Mouse (Mus musculus): ENCODE data around the gene Ntrk3. TPM values are rescaled to one million over a fixed set of nuclear protein-coding genes. Genes with fewer than 3 reads are reported as not detected.

The Ntrk3 gene
- polyA plus RNA-seq, 1 experiment from 2014 or later: 31.3 TPM

GRCm38 (mm10) chr7:78659846-78660245 lies 78.0 kb downstream of the Ntrk3 start:
- 89% methylated on average over 2 of the region's 2 CpGs for whole genome bisulfite sequencing
- H3K27me3 ChIP-seq: no peaks in the 10 kb centered on the region
- no peak overlapping the region for H3K4me3 ChIP-seq
- no peak overlapping the region for H3K4me2 ChIP-seq (replicated peaks)
- H3K4me1 ChIP-seq: no peaks in the 10 kb centered on the region
- H3K36me3 ChIP-seq: no peaks in the 10 kb centered on the region
- H3K9ac ChIP-seq (replicated peaks): no peak overlapping the region
- ATAC-seq (replicated peaks): no peak
- no peak overlapping the region for H3K27ac ChIP-seq (replicated peaks)
- no peaks in the 10 kb centered on the region for H3K9me3 ChIP-seq

GRCm38 (mm10) chr7:78658026-78658425 lies 79.8 kb downstream of the Ntrk3 start:
- H3K4me3 ChIP-seq: no peak overlapping the region
- H3K9me3 ChIP-seq: no peaks in the 10 kb centered on the region
- H3K9ac ChIP-seq (replicated peaks): no peak overlapping the region
- H3K4me2 ChIP-seq (replicated peaks): no peak overlapping the region
- WGBS: 48% methylated on average over 10 of the region's 10 CpGs
- H3K4me1 ChIP-seq: no peaks in the 10 kb centered on the region
- H3K27ac ChIP-seq (replicated peaks): no peak overlapping the region
- no peak for ATAC-seq (replicated peaks)
- no peaks in the 10 kb centered on the region for H3K36me3 ChIP-seq
- no peaks in the 10 kb centered on the region for H3K27me3 ChIP-seq

- H3K27me3 ChIP-seq: no peaks in the 10 kb centered on the region
- ATAC-seq (replicated peaks): no peak
- no peak overlapping the region for H3K27ac ChIP-seq (replicated peaks)
- no peak overlapping the region for H3K9ac ChIP-seq (replicated peaks)
- no peaks in the 10 kb centered on the region for H3K36me3 ChIP-seq
- H3K4me3 ChIP-seq: no peak overlapping the region
- no peaks in the 10 kb centered on the region for H3K9me3 ChIP-seq
- H3K4me2 ChIP-seq (replicated peaks): no peak overlapping the region
- H3K4me1 ChIP-seq: no peaks in the 10 kb centered on the region
- WGBS: 44% methylated on average over 3 of the region's 3 CpGs
Observed at GRCm38 (mm10) chr7:78656181-78656580, 81.6 kb downstream of the Ntrk3 start.

GRCm38 (mm10) chr7:78653686-78654085 lies 84.1 kb downstream of the Ntrk3 start:
- Histone ChIP-seq H3K36me3 (no peaks in the 10 kb centered on the region), H3K4me1 (no peaks in the 10 kb centered on the region), H3K27ac (replicated peaks) (no peak overlapping the region), H3K27me3 (no peaks in the 10 kb centered on the region), H3K9ac (replicated peaks) (no peak overlapping the region), H3K9me3 (no peaks in the 10 kb centered on the region), H3K4me2 (replicated peaks) (no peak overlapping the region), H3K4me3 (no peak overlapping the region)
- ATAC-seq (replicated peaks): no peak
- WGBS: 37% methylated on average over 4 of the region's 4 CpGs

DNA sequence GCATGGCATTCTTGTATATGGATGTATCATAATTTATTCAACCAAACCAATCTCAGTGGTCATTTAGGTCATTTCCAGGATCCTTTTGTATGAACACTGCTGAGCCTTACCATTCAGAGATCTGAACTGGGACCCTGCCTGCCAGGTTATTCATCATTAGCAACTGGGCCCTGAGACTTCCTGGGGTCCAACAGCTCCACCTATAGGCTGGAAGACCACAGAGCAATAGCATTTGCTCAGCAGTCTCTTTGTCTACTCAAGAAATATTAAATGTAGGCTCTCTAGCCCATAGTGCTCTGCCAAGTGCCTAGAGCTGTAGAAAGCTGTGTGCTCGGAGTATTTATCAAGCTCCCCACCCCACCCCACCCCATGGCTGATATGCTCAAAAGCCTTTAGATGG lies 85.5 kb downstream of the Ntrk3 start:
- WGBS: 76% methylated on average over 1 of the region's 1 CpGs
- Histone ChIP-seq H3K36me3 (no peaks in the 10 kb centered on the region), H3K9ac (replicated peaks) (no peak overlapping the region), H3K4me3 (no peak overlapping the region), H3K4me2 (replicated peaks) (no peak overlapping the region), H3K9me3 (no peaks in the 10 kb centered on the region), H3K4me1 (no peaks in the 10 kb centered on the region), H3K27ac (replicated peaks) (no peak overlapping the region), H3K27me3 (no peaks in the 10 kb centered on the region)
- ATAC-seq (replicated peaks): no peak

- 17% methylated on average over 1 of the region's 1 CpGs for WGBS
- H3K4me2 ChIP-seq (replicated peaks): no peak overlapping the region
Observed at GRCm38 (mm10) chr7:78651540-78651939, 86.3 kb downstream of the Ntrk3 start.

DNA sequence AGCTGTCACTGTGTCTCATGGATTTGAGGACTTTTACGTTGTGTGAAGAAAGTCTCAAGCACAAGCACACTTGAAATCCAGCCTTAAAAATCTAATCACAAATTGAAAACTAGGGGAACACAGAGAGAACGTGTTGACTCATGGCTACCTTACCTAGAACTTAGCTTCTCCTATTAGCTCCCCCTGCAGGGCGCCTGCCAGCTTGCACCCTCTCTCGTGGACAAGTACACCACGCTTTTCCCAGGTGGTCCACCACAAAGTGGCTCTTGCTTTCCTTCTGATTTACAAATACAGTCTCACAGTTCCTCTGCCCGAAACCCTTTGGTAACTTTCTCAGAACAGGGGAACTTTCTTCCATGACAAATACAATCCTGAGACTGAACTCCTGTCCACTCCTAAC lies 94.1 kb downstream of the Ntrk3 start:
- no peak overlapping the region for H3K4me3 ChIP-seq
- no peaks in the 10 kb centered on the region for H3K36me3 ChIP-seq
- no peaks in the 10 kb centered on the region for H3K27me3 ChIP-seq
- no peak overlapping the region for H3K4me2 ChIP-seq (replicated peaks)
- 66% methylated on average over 6 of the region's 6 CpGs for WGBS
- ATAC-seq (replicated peaks): no peak
- H3K27ac ChIP-seq (replicated peaks): no peak overlapping the region
- H3K9me3 ChIP-seq: no peaks in the 10 kb centered on the region
- H3K9ac ChIP-seq (replicated peaks): no peak overlapping the region
- no peaks in the 10 kb centered on the region for H3K4me1 ChIP-seq

More at GRCm38 (mm10) chr7:78651540-78651939, 86.3 kb downstream of the Ntrk3 start:
- Histone ChIP-seq H3K9me3 (no peaks in the 10 kb centered on the region), H3K27me3 (no peaks in the 10 kb centered on the region), H3K9ac (replicated peaks) (no peak overlapping the region), H3K27ac (replicated peaks) (no peak overlapping the region), H3K4me1 (no peaks in the 10 kb centered on the region), H3K36me3 (no peaks in the 10 kb centered on the region), H3K4me3 (no peak overlapping the region)
- ATAC-seq (replicated peaks): no peak

GRCm38 (mm10) chr7:78623686-78624085 lies 114.1 kb downstream of the Ntrk3 start:
- 75% methylated on average over 4 of the region's 4 CpGs for WGBS

GRCm38 (mm10) chr7:78621115-78621514 lies 116.7 kb downstream of the Ntrk3 start:
- no peak overlapping the region for H3K9ac ChIP-seq (replicated peaks)
- no peak overlapping the region for H3K4me3 ChIP-seq
- H3K4me1 ChIP-seq: peaks cover 14% of the 10 kb centered on the region
- 52% methylated on average over 4 of the region's 4 CpGs for WGBS
- ATAC-seq (replicated peaks): no peak
- H3K27ac ChIP-seq (replicated peaks): no peak overlapping the region
- no peak overlapping the region for H3K4me2 ChIP-seq (replicated peaks)
- no peaks in the 10 kb centered on the region for H3K36me3 ChIP-seq
- H3K9me3 ChIP-seq: no peaks in the 10 kb centered on the region
- H3K27me3 ChIP-seq: no peaks in the 10 kb centered on the region

More at GRCm38 (mm10) chr7:78623686-78624085, 114.1 kb downstream of the Ntrk3 start:
- Histone ChIP-seq H3K4me2 (replicated peaks) (no peak overlapping the region), H3K4me3 (no peak overlapping the region), H3K36me3 (no peaks in the 10 kb centered on the region), H3K9me3 (no peaks in the 10 kb centered on the region), H3K9ac (replicated peaks) (no peak overlapping the region), H3K27ac (replicated peaks) (no peak overlapping the region), H3K27me3 (no peaks in the 10 kb centered on the region), H3K4me1 (peaks cover 14% of the 10 kb centered on the region)
- no peak for ATAC-seq (replicated peaks)

- no peaks in the 10 kb centered on the region for H3K9me3 ChIP-seq
- H3K9ac ChIP-seq (replicated peaks): no peak overlapping the region
- ATAC-seq (replicated peaks): peak; percentile 73
- no peaks in the 10 kb centered on the region for H3K27me3 ChIP-seq
- H3K4me3 ChIP-seq: no peak overlapping the region
- H3K27ac ChIP-seq (replicated peaks): peak overlapping the region; percentile 8; the same call in 1 of the 2 replicates
- 18% methylated on average over 9 of the region's 9 CpGs for WGBS
- H3K36me3 ChIP-seq: no peaks in the 10 kb centered on the region
- no peak overlapping the region for H3K4me2 ChIP-seq (replicated peaks)
- peaks cover 14% of the 10 kb centered on the region for H3K4me1 ChIP-seq
Observed at GRCm38 (mm10) chr7:78619818-78620577, 117.8 kb downstream of the Ntrk3 start.

DNA sequence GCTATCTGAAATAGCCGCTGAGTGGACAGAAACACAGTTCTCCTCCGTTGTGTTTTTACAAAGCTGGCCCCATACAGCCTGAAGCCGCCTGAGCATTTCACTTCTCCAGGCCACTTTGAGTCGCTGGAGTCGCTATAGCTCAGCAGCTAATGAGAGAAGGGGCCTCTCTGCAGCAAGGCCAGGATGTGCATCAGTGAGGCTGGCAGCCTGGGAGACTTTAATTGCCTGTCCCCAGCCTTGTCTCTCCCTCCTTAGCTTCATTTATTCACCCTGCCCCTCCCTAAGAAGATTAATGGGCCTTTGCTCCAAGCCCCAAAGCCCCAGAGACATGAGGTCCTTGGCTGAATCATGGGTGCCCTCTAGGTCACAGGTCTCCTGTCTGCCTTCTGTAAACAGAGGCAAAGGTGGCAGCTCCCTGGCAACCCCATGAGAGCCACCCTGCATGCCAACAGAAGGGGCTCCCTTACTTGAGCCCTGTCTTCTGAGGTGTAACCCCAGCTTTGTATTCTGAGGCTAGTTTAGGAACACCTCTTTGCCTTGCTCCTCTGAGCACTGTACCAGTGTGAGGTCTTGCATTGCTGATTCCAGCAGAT lies 132.2 kb downstream of the Ntrk3 start:
- ATAC-seq (replicated peaks): no peak
- Histone ChIP-seq H3K9ac (replicated peaks) (no peak overlapping the region), H3K36me3 (no peaks in the 10 kb centered on the region), H3K27ac (replicated peaks) (no peak overlapping the region), H3K4me1 (0 out of 2 replicates have a peak, but pooled peaks cover 8% of the 10 kb centered on the region), H3K4me3 (no peak overlapping the region), H3K27me3 (no peaks in the 10 kb centered on the region), H3K9me3 (no peaks in the 10 kb centered on the region), H3K4me2 (replicated peaks) (no peak overlapping the region)
- WGBS: 17% methylated on average over 5 of the region's 5 CpGs

DNA sequence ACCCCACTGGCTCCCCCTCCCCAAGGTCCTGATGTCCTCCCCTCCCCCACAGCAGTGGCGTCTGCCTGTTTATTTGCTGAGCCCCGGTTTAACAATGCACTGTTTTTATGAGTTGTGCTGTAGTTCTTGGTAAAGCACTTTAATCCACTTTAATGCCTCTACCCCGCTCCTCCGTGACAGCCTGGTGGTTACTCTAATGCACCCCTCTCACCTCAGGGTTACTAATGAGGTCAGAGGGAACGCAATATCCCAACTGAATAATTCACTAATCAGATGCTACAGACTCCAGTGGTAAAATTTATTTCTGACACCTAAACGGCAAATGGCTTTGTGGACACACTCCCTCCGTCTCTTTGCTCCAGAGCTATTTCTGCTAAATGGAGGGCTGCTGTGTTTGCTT lies 133.9 kb downstream of the Ntrk3 start:
- WGBS: 17% methylated on average over 7 of the region's 7 CpGs
- no peaks in the 10 kb centered on the region for H3K36me3 ChIP-seq
- no peak overlapping the region for H3K4me2 ChIP-seq (replicated peaks)
- no peak overlapping the region for H3K9ac ChIP-seq (replicated peaks)
- no peaks in the 10 kb centered on the region for H3K9me3 ChIP-seq
- 0 out of 2 replicates have a peak, but pooled peaks cover 11% of the 10 kb centered on the region for H3K4me1 ChIP-seq
- H3K4me3 ChIP-seq: no peak overlapping the region
- H3K27me3 ChIP-seq: no peaks in the 10 kb centered on the region
- no peak for ATAC-seq (replicated peaks)
- no peak overlapping the region for H3K27ac ChIP-seq (replicated peaks)

Measured in forebrain, embryonic 15.5 days (tissue).